10 mouse cellular contexts compared by ENCODE assay signal in genomic region chr1:170161852-170162251, GRCm38 (mm10). TPM values are rescaled to one million over a fixed set of nuclear protein-coding genes. Genes with fewer than 3 reads are reported as not detected.
DNase-seq lines count a peak whose midpoint lies in the region; ATAC-seq and TF ChIP-seq lines count a peak whose summit lies in the region.
"Had no signal": no experiment of that assay in that cellular context is flagged by ENCODE, and none has a peak within 500 bp of the region (broad histone marks: within the 10 kb centered on the region; RNA-seq: fewer than 3 reads in every experiment).

No protein-coding gene starts in this region.

- no peak overlapping the region for H3K4me2 ChIP-seq in heart, embryonic 16.5 days (ENCODE audit: low read depth, low read length)
- H3K4me2 ChIP-seq in forebrain, postnatal 0 days (ENCODE audit: low read depth): no peak overlapping the region
- H3K4me2 ChIP-seq: hindbrain, embryonic 13.5 days had no signal

- peaks cover 3% of the 10 kb centered on the region; the same call in 1 of the 2 replicates for H3K4me1 ChIP-seq in heart, embryonic 16.5 days (ENCODE audit: control insufficient read depth, insufficient read depth, low read length)
- peaks cover 14% of the 10 kb centered on the region for H3K4me1 ChIP-seq in lung, adult 2 months (ENCODE audit: control insufficient read depth, insufficient read depth, low read length)
- H3K4me1 ChIP-seq in forebrain, postnatal 0 days (ENCODE audit: insufficient read depth): no peaks in the 10 kb centered on the region

- peak overlapping the region; percentile 37 for H3K27ac ChIP-seq in heart, embryonic 16.5 days (ENCODE audit: low read length)
- no peak overlapping the region for H3K27ac ChIP-seq in forebrain, postnatal 0 days (ENCODE audit: low read depth, low read length)
- H3K27ac ChIP-seq: hindbrain, embryonic 13.5 days had no signal

- H3K9ac ChIP-seq in heart, embryonic 16.5 days (ENCODE audit: low read length): no peak overlapping the region
- H3K9ac ChIP-seq in forebrain, postnatal 0 days: no peak overlapping the region
- H3K9ac ChIP-seq: hindbrain, embryonic 13.5 days had no signal

- no peak for TF ChIP-seq POLR2A in lung, adult 2 months (IDR thresholded peaks at IDR 0.05; ENCODE audit: borderline replicate concordance, extremely low read depth, low read depth, low read length)

- H3K36me3 ChIP-seq in heart, embryonic 16.5 days (ENCODE audit: control insufficient read depth, insufficient read depth): peaks cover 24% of the 10 kb centered on the region
- peaks cover 27% of the 10 kb centered on the region for H3K36me3 ChIP-seq in forebrain, postnatal 0 days (ENCODE audit: insufficient read depth)

- 41% methylated on average over 6 of the region's 6 CpGs for WGBS in heart, embryonic 16.5 days
- WGBS in lung, adult 2 months: 20% methylated on average over 6 of the region's 6 CpGs
- 86% methylated on average over 6 of the region's 6 CpGs for WGBS in forebrain, postnatal 0 days

- no peaks in the 10 kb centered on the region for H3K9me3 ChIP-seq in heart, embryonic 16.5 days (replicated peaks; ENCODE audit: control insufficient read depth, low read length)
- H3K9me3 ChIP-seq in forebrain, postnatal 0 days (ENCODE audit: low read length): no peaks in the 10 kb centered on the region
- H3K9me3 ChIP-seq: hindbrain, embryonic 13.5 days had no signal

- peak; percentile 59 for DNase-seq in urinary bladder, postnatal 14 days (ENCODE audit: low spot score)
- no peak for DNase-seq in urinary bladder, postnatal 10 days (ENCODE audit: low spot score)
- DNase-seq in lung, adult 2 months: peak; percentile 41
- no peak for DNase-seq in forebrain, postnatal 0 days
- DNase-seq in thymus, postnatal 25 days: no peak
- DNase-seq: thymus, postnatal 14 days had no signal

- peak; percentile 23; the same call in 1 of the 2 replicates for ATAC-seq in heart, embryonic 16.5 days (replicated peaks; ENCODE audit: extremely low read depth, insufficient read depth, low FRiP score)
- no peak for ATAC-seq in forebrain, postnatal 0 days
- ATAC-seq in cerebellum, adult (ENCODE audit: insufficient number of reproducible peaks, low FRiP score, low TSS enrichment): no peak

- H3K27me3 ChIP-seq in heart, embryonic 16.5 days (ENCODE audit: control insufficient read depth, insufficient read depth, low read length): no peaks in the 10 kb centered on the region
- H3K27me3 ChIP-seq in forebrain, postnatal 0 days (ENCODE audit: insufficient read depth, low read length): no peaks in the 10 kb centered on the region
- H3K27me3 ChIP-seq: hindbrain, embryonic 13.5 days had no signal

- H3K4me3 ChIP-seq in heart, embryonic 16.5 days (ENCODE audit: low read length): no peak overlapping the region
- no peak overlapping the region for H3K4me3 ChIP-seq in lung, adult 2 months (replicated peaks; ENCODE audit: extremely low read depth, low read depth, low read length)
- no peak overlapping the region for H3K4me3 ChIP-seq in forebrain, postnatal 0 days (ENCODE audit: low read depth, low read length)
- H3K4me3 ChIP-seq: hindbrain, embryonic 13.5 days; myocyte had no signal

- no peak for TF ChIP-seq CTCF in lung, adult 2 months (IDR thresholded peaks at IDR 0.05; ENCODE audit: insufficient read depth, low read length)
- TF ChIP-seq CTCF in forebrain, postnatal 0 days (IDR thresholded peaks at IDR 0.05; ENCODE audit: low read depth): no peak

RNA-seq across cellular contexts. Expression of gene Uap1, which starts 12.9 kb away (rescaled TPM):
- 42.4 and 48.8 TPM in 2 replicates for polyA plus RNA-seq in heart, embryonic 16.5 days (2015; fragmentation: Nextera tagmentation; extraction: Ambion mirVana)
- 17.2 and 19.4 TPM in 2 replicates for polyA plus RNA-seq in lung, adult 2 months (2012; rRNA removed)
- 47.6 and 48.5 TPM in 2 replicates for total RNA-seq in forebrain, postnatal 0 days (2014; rRNA removed)
- polyA plus RNA-seq in forebrain, postnatal 0 days (2015; fragmentation: Nextera tagmentation; extraction: Ambion mirVana): 49.0 and 58.0 TPM in 2 replicates

RNA-seq across cellular contexts. Expression of gene Ddr2, which starts 51.3 kb away (rescaled TPM):
- 10.6 and 13.1 TPM in 2 replicates for polyA plus RNA-seq in heart, embryonic 16.5 days (2015; fragmentation: Nextera tagmentation; extraction: Ambion mirVana)
- 31.3 and 42.6 TPM in 2 replicates for polyA plus RNA-seq in lung, adult 2 months (2012; rRNA removed)
- 5.7 and 9.7 TPM in 2 replicates for total RNA-seq in forebrain, postnatal 0 days (2014; rRNA removed)
- 5.6 and 8.2 TPM in 2 replicates for polyA plus RNA-seq in forebrain, postnatal 0 days (2015; fragmentation: Nextera tagmentation; extraction: Ambion mirVana)

RNA-seq across cellular contexts. Expression of gene Uhmk1, which starts 53.3 kb away (rescaled TPM):
- 4.6 and 5.0 TPM in 2 replicates for polyA plus RNA-seq in heart, embryonic 16.5 days (2015; fragmentation: Nextera tagmentation; extraction: Ambion mirVana)
- 13.0 and 18.3 TPM in 2 replicates for polyA plus RNA-seq in lung, adult 2 months (2012; rRNA removed)
- total RNA-seq in forebrain, postnatal 0 days (2014; rRNA removed): 34.5 and 44.1 TPM in 2 replicates
- 4.7 and 6.8 TPM in 2 replicates for polyA plus RNA-seq in forebrain, postnatal 0 days (2015; fragmentation: Nextera tagmentation; extraction: Ambion mirVana)

Comparison
In these comparisons a context has a peak if more than half of its experiments do, and no peak if none do; other contexts are left out.
1. DNase-seq: peak in urinary bladder, postnatal 14 days (single experiment) and lung, adult 2 months (single experiment); none in urinary bladder, postnatal 10 days (single experiment), forebrain, postnatal 0 days (single experiment) and thymus, postnatal 25 days (single experiment).